Mouse (Mus musculus) kidney, adult 2 months (tissue): ENCODE measurements around the gene Ttf1.

ENCODE experiments used
- CTCF ChIP-seq: fragments of 200-500 bp; conservative IDR thresholded peaks from 2 replicates; pipeline ENCODE4 v1.5.1; 2011; ENCODE audit warnings: low read depth, mild to moderate bottlenecking, control low read depth, low read length, moderate library complexity, mixed read lengths; ENCODE audit not compliant: insufficient read depth, insufficient read length
- POLR2A ChIP-seq: fragments of 200-500 bp; IDR thresholded peaks from one replicate; pipeline ENCODE4 v1.6.1; 2011; ENCODE audit warnings: low read depth, low read length, control low read depth

DNA sequence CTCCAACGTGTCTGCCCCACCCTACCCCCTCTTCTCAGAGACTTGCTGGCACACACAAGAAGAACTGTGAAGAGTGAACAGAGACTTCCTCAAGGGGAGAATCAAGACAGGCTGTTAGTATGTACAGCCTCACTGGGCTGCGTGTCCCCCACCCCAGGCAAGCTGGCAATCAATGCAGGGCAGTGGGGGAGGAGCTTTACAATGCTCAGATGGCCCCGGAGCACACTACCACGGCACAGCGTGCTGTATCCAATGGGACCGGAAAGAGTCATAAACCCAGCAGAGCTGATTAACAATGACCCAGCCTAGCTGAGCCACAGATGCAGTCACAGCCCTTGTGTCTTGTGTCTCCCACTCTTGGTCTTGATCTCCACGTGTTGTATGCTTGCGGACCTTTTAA, 38.7 kb downstream of the Ttf1 start:
- no peak for TF ChIP-seq CTCF
- no peak for TF ChIP-seq POLR2A
